Mouse (Mus musculus) liver, adult 2 months (tissue): Measurements from ENCODE around the gene Fyttd1. TPM values are rescaled to one million over a fixed set of nuclear protein-coding genes. Genes with fewer than 3 reads are reported as not detected.
A peak's percentile ranks its signal among the peaks of the same experiment; 100 is the strongest.
"Not testable (repeated sequence)": the region's sequence is repeated elsewhere in the genome, so short reads cannot be mapped to it uniquely, and the experiment has no call there.

Experiments used
- DNase-seq: peaks from one replicate; pipeline ENCODE4 v3.0.0-alpha.2; 2011; ENCODE audit warnings: low read depth, low spot score; ENCODE audit errors: extremely low read depth
- H3K27ac ChIP-seq: fragments of 200-500 bp; replicated peaks from 2 replicates; pipeline ENCODE4 v1.5.1; 2012; ENCODE audit warnings: low read depth, mild to moderate bottlenecking, control low read depth, inconsistent platforms, low read length; ENCODE audit not compliant: insufficient read depth
- H3K27me3 ChIP-seq: fragments of 200-500 bp; 2 replicates; pipeline ENCODE4 v1.6.1; 2012; ENCODE audit warnings: mild to moderate bottlenecking, moderate library complexity, low read length, inconsistent platforms; ENCODE audit not compliant: control insufficient read depth, insufficient read depth
- H3K36me3 ChIP-seq: fragments of 200-500 bp; 2 replicates; pipeline ENCODE4 v1.6.1; 2012; ENCODE audit warnings: low read length, inconsistent platforms; ENCODE audit not compliant: control insufficient read depth, insufficient read depth
- H3K4me1 ChIP-seq: fragments of 200-500 bp; 2 replicates; pipeline ENCODE4 v1.6.1; 2011; ENCODE audit warnings: low read length; ENCODE audit not compliant: control insufficient read depth, insufficient read depth
- H3K4me3 ChIP-seq: fragments of 200-500 bp; 2 replicates; pipeline ENCODE4 v1.5.1; 2011; ENCODE audit warnings: low read depth, mild to moderate bottlenecking, control low read depth, low read length, moderate library complexity; ENCODE audit not compliant: insufficient read depth
- H3K79me2 ChIP-seq: fragments of 200-500 bp; 2 replicates; pipeline ENCODE4 v1.6.1; 2012; ENCODE audit warnings: inconsistent platforms, mild to moderate bottlenecking, low read length, moderate library complexity; ENCODE audit not compliant: control insufficient read depth, insufficient read depth
- H3K9ac ChIP-seq: fragments of 200-500 bp; 2 replicates; pipeline ENCODE4 v1.6.1; 2012; ENCODE audit warnings: low read depth, mild to moderate bottlenecking, control low read depth, inconsistent platforms, low read length
- CTCF ChIP-seq: fragments of 200-500 bp; IDR thresholded peaks from 2 replicates; pipeline ENCODE4 v1.5.1; 2011; ENCODE audit warnings: low read depth, low read length, control low read depth
- POLR2A ChIP-seq: fragments of 200-500 bp; IDR thresholded peaks from 2 replicates; pipeline ENCODE4 v1.6.1; 2011; ENCODE audit warnings: low read length, control low read depth; ENCODE audit not compliant: insufficient read depth; ENCODE audit errors: extremely low read depth
- WGBS: fragments of 180-500 bp; shearing (Covaris S2); methylation state at CpG from one replicate; pipeline ENCODE4 v1.1.7; 2018; 5-methylcytosine and 5-hydroxymethylcytosine counted together
- polyA plus RNA-seq: library from polyadenylated mRNA; depleted of rRNA; stranded (reverse); fragments of >200 nt; gene quantifications from 2 replicates; pipeline ENCODE4 v1.2.3, GENCODE M21; 2012
- total RNA-seq: library from RNA; depleted of rRNA; stranded (reverse); fragments of >200 nt; gene quantifications from 2 replicates; pipeline ENCODE4 v1.2.3, GENCODE M21; 2014

Gene Fyttd1
- total and polyA plus RNA-seq, 2 experiments: 4.7 to 21.4 TPM

GRCm38 (mm10) chr16:32906727-32907126 is 29.4 kb downstream of the Fyttd1 start:
- Histone ChIP-seq H3K36me3 (peaks cover 16% of the 10 kb centered on the region), H3K27ac (no peak overlapping the region), H3K9ac (no peak overlapping the region), H3K27me3 (no peaks in the 10 kb centered on the region), H3K79me2 (no peaks in the 10 kb centered on the region), H3K4me1 (peaks cover 2% of the 10 kb centered on the region), H3K4me3 (no peak overlapping the region)
- TF ChIP-seq CTCF: no peak
- TF ChIP-seq POLR2A: no peak
- peak; percentile 84 for DNase-seq
- 29% methylated on average over 8 of the region's 8 CpGs for WGBS

GRCm38 (mm10) chr16:32913212-32913611 is 35.9 kb downstream of the Fyttd1 start:
- TF ChIP-seq POLR2A (no peak), CTCF (no peak)
- no peak for DNase-seq
- Histone ChIP-seq H3K36me3 (no peaks in the 10 kb centered on the region), H3K4me3 (no peak overlapping the region), H3K27me3 (no peaks in the 10 kb centered on the region), H3K27ac (no peak overlapping the region), H3K4me1 (peaks cover 4% of the 10 kb centered on the region), H3K9ac (no peak overlapping the region), H3K79me2 (peaks cover 10% of the 10 kb centered on the region; the same call in 1 of the 2 replicates)
- 55% methylated on average over 7 of the region's 7 CpGs for WGBS

GRCm38 (mm10) chr16:32913937-32914881 is 36.9 kb downstream of the Fyttd1 start, which contains the start of gene Lrch3:
Lrch3 (plus strand) TSS chr16:32914100.
- H3K36me3 ChIP-seq: no peaks in the 10 kb centered on the region
- H3K4me1 ChIP-seq: peaks cover 4% of the 10 kb centered on the region
- H3K4me3 ChIP-seq: peak within 1 kb of the TSS; percentile 92
- peaks cover 10% of the 10 kb centered on the region; the same call in 1 of the 2 replicates for H3K79me2 ChIP-seq
- TF ChIP-seq POLR2A: peak; percentile 92
- TF ChIP-seq CTCF: no peak
- peak; percentile 74 for DNase-seq
- under 1% methylated on average over 85 of the region's 85 CpGs for WGBS
- H3K27me3 ChIP-seq: no peaks in the 10 kb centered on the region
- peak within 1 kb of the TSS; percentile 97 for H3K9ac ChIP-seq
- peak within 1 kb of the TSS; percentile 97 for H3K27ac ChIP-seq

- H3K79me2 ChIP-seq: peaks cover 10% of the 10 kb centered on the region; the same call in 1 of the 2 replicates
- H3K27me3 ChIP-seq: no peaks in the 10 kb centered on the region
- WGBS: 72% methylated on average over 9 of the region's 9 CpGs
- H3K4me3 ChIP-seq: no peak overlapping the region
- H3K27ac ChIP-seq: no peak overlapping the region
- no peaks in the 10 kb centered on the region for H3K36me3 ChIP-seq
- H3K9ac ChIP-seq: no peak overlapping the region
- DNase-seq: no peak
- no peak for TF ChIP-seq CTCF
- TF ChIP-seq POLR2A: no peak
- H3K4me1 ChIP-seq: peaks cover 4% of the 10 kb centered on the region
Measured at GRCm38 (mm10) chr16:32915292-32916068, 38.2 kb downstream of the Fyttd1 start.

- not testable (repeated sequence) for H3K27me3 ChIP-seq, H3K79me2 ChIP-seq, H3K27ac ChIP-seq, DNase-seq, H3K4me3 ChIP-seq, H3K36me3 ChIP-seq, H3K4me1 ChIP-seq, H3K9ac ChIP-seq
- WGBS: 95% methylated on average over 9 of the region's 9 CpGs
Measured at GRCm38 (mm10) chr16:32926629-32927028, 49.3 kb downstream of the Fyttd1 start.
